Mouse (Mus musculus) stomach, postnatal 0 days (tissue): ENCODE results near the gene Ttc9c. TPM values are rescaled to one million over a fixed set of nuclear protein-coding genes. Genes with fewer than 3 reads are reported as not detected.
A peak's percentile ranks its signal among the peaks of the same experiment; 100 is the strongest.

Source experiments
- ATAC-seq: fragments of 200-750 bp; cut with Nextera tagmentation; 2 replicates; pipeline ENCODE4 v1.8.0; 2017; ENCODE audit not compliant: low FRiP score, low TSS enrichment
- DNase-seq: peaks from one replicate; pipeline ENCODE4 v3.0.0-alpha.2; 2016; ENCODE audit warnings: low spot score
- H3K27ac ChIP-seq: fragments of 300-500 bp; sonication (generic); replicated peaks from 2 replicates; pipeline ENCODE4 v1.5.1; 2014; ENCODE audit warnings: mild to moderate bottlenecking, control low read depth
- H3K27me3 ChIP-seq: fragments of 300-500 bp; sonication (generic); 2 replicates; pipeline ENCODE4 v1.6.1; 2014; ENCODE audit warnings: low read length; ENCODE audit not compliant: control insufficient read depth, insufficient read depth
- H3K36me3 ChIP-seq: fragments of 300-500 bp; sonication (generic); 2 replicates; pipeline ENCODE4 v1.6.1; 2014; ENCODE audit warnings: low read length, mixed read lengths; ENCODE audit not compliant: control insufficient read depth, insufficient read depth
- H3K4me1 ChIP-seq: fragments of 300-500 bp; sonication (generic); replicated peaks from 2 replicates; pipeline ENCODE4 v1.6.1; 2014; ENCODE audit warnings: antibody characterized with exemption; ENCODE audit not compliant: control insufficient read depth, insufficient read depth
- H3K4me2 ChIP-seq: fragments of 300-500 bp; sonication (generic); replicated peaks from 2 replicates; pipeline ENCODE4 v1.6.1; 2014; ENCODE audit warnings: low read depth, mild to moderate bottlenecking, control low read depth, moderate library complexity
- H3K4me3 ChIP-seq: fragments of 300-500 bp; sonication (generic); 2 replicates; pipeline ENCODE4 v1.5.1; 2014; ENCODE audit warnings: low read depth, low read length, control low read depth
- H3K9ac ChIP-seq: fragments of 300-500 bp; sonication (generic); 2 replicates; pipeline ENCODE4 v1.6.1; 2014; ENCODE audit warnings: mild to moderate bottlenecking, low read length, control low read depth, mixed read lengths
- H3K9me3 ChIP-seq: fragments of 300-500 bp; sonication (generic); 2 replicates; pipeline ENCODE4 v1.6.1; 2016; ENCODE audit warnings: low read length; ENCODE audit not compliant: control insufficient read depth
- CTCF ChIP-seq: IDR thresholded peaks from 2 replicates; pipeline ENCODE4 v1.5.1; 2016; ENCODE audit warnings: antibody characterized with exemption, low read depth, mild to moderate bottlenecking, moderate library complexity
- EP300 ChIP-seq: optimal IDR thresholded peaks from 2 replicates; pipeline ENCODE3; 2016; ENCODE audit warnings: antibody characterized with exemption
- WGBS: fragments of 180-500 bp; shearing (Covaris S2); extraction: QIAGEN DNeasy Blood & Tissue Kit; methylation state at CpG from one replicate; pipeline ENCODE4 v1.1.7; 2014; 5-methylcytosine and 5-hydroxymethylcytosine counted together
- polyA plus RNA-seq: library from polyadenylated mRNA; unstranded; fragments of >200 nt; fragmentation: Nextera tagmentation; extraction: Ambion mirVana; gene quantifications from 2 replicates; pipeline ENCODE4 v1.2.1, GENCODE M21; 2015

Ttc9c gene
- polyA plus RNA-seq, 1 experiment from 2014 or later: 23.1 TPM

DNA sequence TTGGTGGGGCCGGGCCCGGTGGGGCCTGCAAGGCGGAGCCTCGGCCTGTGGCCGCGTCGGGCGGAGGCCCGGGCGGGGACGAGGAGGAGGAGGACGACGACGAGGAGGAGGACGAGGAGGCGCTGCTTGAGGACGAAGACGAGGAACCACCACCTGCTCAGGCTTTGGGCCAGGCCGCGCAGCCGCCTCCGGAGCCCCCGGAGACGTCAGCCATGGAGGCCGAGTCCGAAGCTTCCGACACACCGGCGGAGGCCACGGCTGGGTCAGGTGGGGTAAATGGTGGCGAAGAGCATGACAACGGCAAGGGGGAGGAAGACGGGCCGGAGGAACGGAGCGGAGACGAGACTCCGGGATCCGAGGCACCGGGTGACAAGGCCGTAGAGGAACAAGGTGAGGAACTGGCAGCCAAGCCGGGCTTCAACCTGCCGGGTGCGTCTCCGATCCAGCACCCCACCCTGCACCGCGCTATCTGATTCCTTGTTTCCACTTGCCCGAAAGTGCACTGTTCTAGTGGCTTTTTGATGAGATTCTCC lies 1.4 kb upstream of the Ttc9c start:
- Histone ChIP-seq H3K36me3 (peaks cover 16% of the 10 kb centered on the region), H3K9ac (peak overlapping the region; percentile 96), H3K27me3 (no peaks in the 10 kb centered on the region), H3K4me2 (peak overlapping the region; percentile 74), H3K27ac (peak overlapping the region; percentile 99), H3K4me1 (no peaks in the 10 kb centered on the region), H3K4me3 (peak overlapping the region; percentile 99), H3K9me3 (no peaks in the 10 kb centered on the region)
- 0% methylated on average over 39 of the region's 48 CpGs for WGBS
- ATAC-seq: no peak; the same call in 1 of the 2 replicates
- no peak for DNase-seq
- no peak for TF ChIP-seq EP300
- no peak for TF ChIP-seq CTCF

DNA sequence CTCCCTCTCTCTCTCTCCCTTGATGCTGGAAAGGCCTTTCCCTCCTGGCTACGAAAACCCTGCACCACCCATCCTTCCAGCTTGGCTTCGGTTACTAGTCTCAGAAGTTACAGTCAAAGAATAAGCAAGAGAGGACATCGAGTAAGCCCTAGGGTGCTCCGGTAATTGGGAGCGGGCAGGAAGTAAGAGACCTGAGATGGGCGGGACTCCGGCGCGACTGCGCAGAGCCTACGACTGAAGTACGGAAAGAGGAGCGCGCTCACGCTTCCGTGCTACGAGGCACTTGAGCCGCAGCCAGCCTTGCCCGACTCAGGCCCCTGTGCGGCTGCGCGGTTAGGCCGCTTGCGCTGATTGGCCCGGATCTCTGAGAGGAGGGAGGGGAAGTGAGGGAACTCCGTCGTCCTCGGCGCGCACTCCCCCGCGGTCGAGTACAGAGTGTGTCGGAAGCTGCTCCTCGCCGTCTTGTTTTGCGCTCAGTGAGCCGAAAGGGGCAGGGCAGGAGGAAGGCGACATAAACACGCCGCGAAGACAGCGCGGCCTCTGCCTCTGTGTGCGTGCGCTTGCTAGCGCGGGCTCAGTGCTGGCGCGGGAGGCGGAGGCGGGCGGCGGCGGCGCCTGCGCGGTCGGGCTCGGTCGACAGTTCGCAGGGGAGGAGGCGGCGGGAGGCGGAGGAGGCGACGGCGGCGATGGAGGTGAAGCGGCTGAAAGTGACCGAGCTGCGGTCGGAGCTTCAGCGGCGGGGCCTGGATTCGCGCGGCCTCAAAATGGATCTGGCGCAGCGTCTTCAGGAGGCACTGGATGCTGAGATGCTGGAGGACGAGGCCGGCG lies 677 bp upstream of the Ttc9c start, which contains the start of gene Hnrnpul2:
Gene Hnrnpul2, plus strand, starts transcription at position 415 of the 828 bp plus-strand sequence.
- H3K4me2 ChIP-seq: peak within 1 kb of the TSS; percentile 74
- ATAC-seq: peak; percentile 94
- DNase-seq: peak; percentile 99
- H3K9me3 ChIP-seq: no peaks in the 10 kb centered on the region
- H3K4me3 ChIP-seq: peak within 1 kb of the TSS; percentile 99
- TF ChIP-seq CTCF (peak; percentile 23; the same call in 1 of the 2 replicates), EP300 (no peak)
- H3K36me3 ChIP-seq: peaks cover 12% of the 10 kb centered on the region
- peak within 1 kb of the TSS; percentile 96 for H3K9ac ChIP-seq
- H3K27me3 ChIP-seq: no peaks in the 10 kb centered on the region
- no peaks in the 10 kb centered on the region for H3K4me1 ChIP-seq
- WGBS: 0% methylated on average over 81 of the region's 83 CpGs
- peak within 1 kb of the TSS; percentile 99 for H3K27ac ChIP-seq

DNA sequence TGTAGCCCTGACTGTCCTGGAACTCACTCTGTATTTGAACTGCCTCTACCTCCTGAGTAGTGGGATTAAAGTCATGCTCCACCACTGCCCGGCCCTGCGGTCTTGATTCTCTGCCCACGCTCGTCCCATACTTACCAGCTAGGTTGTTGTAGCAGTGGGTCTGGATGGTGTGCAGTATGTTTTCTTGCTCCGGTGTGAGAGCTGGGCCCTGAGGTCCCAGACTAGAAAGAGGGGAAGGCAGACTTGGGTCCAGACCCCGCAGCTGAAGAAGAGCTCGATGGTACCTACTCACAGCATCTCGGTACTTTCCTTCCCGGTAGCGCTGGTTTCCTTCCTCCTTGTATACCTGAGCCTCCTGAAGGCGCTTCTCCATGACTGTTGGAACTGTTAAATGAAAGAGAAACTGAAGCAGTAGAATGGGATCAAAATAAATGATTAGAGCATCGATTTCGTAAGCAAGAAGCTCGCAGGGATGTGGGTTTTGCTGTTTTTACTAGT lies 783 bp downstream of the Ttc9c start:
- ATAC-seq: no peak
- Histone ChIP-seq H3K27me3 (no peaks in the 10 kb centered on the region), H3K4me1 (no peaks in the 10 kb centered on the region)

DNA sequence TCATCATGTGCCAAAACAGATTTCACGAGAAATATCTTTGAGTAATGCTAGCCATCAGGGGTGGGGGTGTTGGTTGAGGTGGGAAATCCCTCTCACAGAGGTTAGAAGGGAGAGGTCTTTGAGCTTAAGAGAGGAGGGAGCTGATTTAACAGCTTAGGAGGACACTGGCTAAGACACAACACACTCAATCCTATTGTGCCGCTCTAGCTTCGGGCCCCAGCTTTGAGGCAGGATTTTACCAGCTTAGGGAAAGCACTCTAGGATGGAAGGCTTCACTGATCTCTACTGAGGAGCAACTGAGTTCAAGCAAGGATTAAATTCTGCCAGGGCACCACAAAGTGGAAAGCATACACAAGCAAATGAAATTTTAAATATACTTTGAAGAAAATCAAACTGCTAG lies 2.1 kb downstream of the Ttc9c start:
- Histone ChIP-seq H3K4me3 (no peak overlapping the region), H3K36me3 (peaks cover 6% of the 10 kb centered on the region; the same call in 1 of the 2 replicates), H3K4me1 (no peaks in the 10 kb centered on the region), H3K4me2 (no peak overlapping the region), H3K27me3 (no peaks in the 10 kb centered on the region), H3K27ac (no peak overlapping the region), H3K9ac (peak overlapping the region; percentile 18; the same call in 1 of the 2 replicates), H3K9me3 (no peaks in the 10 kb centered on the region)
- 65% methylated on average over 3 of the region's 3 CpGs for WGBS
- no peak for ATAC-seq
- DNase-seq: no peak
- TF ChIP-seq EP300 (no peak), CTCF (no peak)

More for the DNA sequence above, 783 bp downstream of the Ttc9c start:
- TF ChIP-seq EP300 (no peak), CTCF (no peak)
- no peak for DNase-seq
- WGBS: 12% methylated on average over 14 of the region's 14 CpGs
- peaks cover 8% of the 10 kb centered on the region for H3K36me3 ChIP-seq
- peak overlapping the region; percentile 91 for H3K27ac ChIP-seq
- H3K9me3 ChIP-seq: no peaks in the 10 kb centered on the region
- peak overlapping the region; percentile 68 for H3K4me2 ChIP-seq
- peak overlapping the region; percentile 43 for H3K4me3 ChIP-seq
- peak overlapping the region; percentile 57 for H3K9ac ChIP-seq

DNA sequence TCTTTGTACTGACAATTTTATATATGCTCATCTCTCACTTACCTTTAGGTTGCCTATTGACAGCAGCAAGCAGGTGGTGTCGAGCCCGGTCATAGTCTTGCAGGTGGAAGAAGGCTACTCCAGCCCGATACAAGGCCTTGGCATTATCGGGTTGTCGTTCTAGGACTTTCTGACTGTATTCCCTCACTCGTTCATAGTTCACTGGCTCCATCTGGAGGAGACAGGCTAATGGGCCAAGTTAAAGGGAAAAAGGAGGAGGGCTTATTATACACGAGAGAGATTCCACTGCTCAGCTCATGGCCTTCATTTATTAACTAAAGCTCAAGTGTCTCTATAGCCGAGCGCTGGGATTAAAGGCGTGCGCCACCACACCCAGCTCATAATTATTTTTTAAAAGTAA lies 3.3 kb downstream of the Ttc9c start:
- 63% methylated on average over 11 of the region's 11 CpGs for WGBS
- no peaks in the 10 kb centered on the region for H3K9me3 ChIP-seq
- H3K27ac ChIP-seq: no peak overlapping the region
- no peaks in the 10 kb centered on the region for H3K4me1 ChIP-seq
- H3K9ac ChIP-seq: no peak overlapping the region
- ATAC-seq: no peak
- DNase-seq: no peak
- no peak overlapping the region for H3K4me3 ChIP-seq
- no peaks in the 10 kb centered on the region for H3K27me3 ChIP-seq
- H3K4me2 ChIP-seq: no peak overlapping the region
- TF ChIP-seq CTCF (peak; percentile 64), EP300 (no peak)
- peaks cover 6% of the 10 kb centered on the region; the same call in 1 of the 2 replicates for H3K36me3 ChIP-seq
